7 mouse cellular contexts compared by ENCODE assay signal in genomic region chr5:3595693-3596398, GRCm38 (mm10). TPM values are rescaled to one million over a fixed set of nuclear protein-coding genes. Genes with fewer than 3 reads are reported as not detected.
DNase-seq lines count a peak whose midpoint lies in the region; ATAC-seq lines count a peak whose summit lies in the region.

TSS of gene Pex1 (plus strand) at chr5:3596066.

- no peaks in the 10 kb centered on the region; the same call in 1 of the 2 replicates for H3K36me3 ChIP-seq in intestine, embryonic 16.5 days (ENCODE audit: control insufficient read depth, insufficient read depth, low read length)
- H3K36me3 ChIP-seq in midbrain, embryonic 11.5 days (ENCODE audit: control insufficient read depth, insufficient read depth, low read length): no peaks in the 10 kb centered on the region

- peak within 1 kb of the TSS; percentile 68 for H3K4me3 ChIP-seq in intestine, embryonic 16.5 days (ENCODE audit: low read length)
- peak within 1 kb of the TSS; percentile 83 for H3K4me3 ChIP-seq in midbrain, embryonic 11.5 days (ENCODE audit: low read depth, low read length)

- no peaks in the 10 kb centered on the region for H3K27me3 ChIP-seq in intestine, embryonic 16.5 days (replicated peaks; ENCODE audit: control insufficient read depth, insufficient read depth, low read length)
- H3K27me3 ChIP-seq in midbrain, embryonic 11.5 days (ENCODE audit: control insufficient read depth, insufficient read depth, low read length): no peaks in the 10 kb centered on the region

- peak; percentile 98 for ATAC-seq in intestine, embryonic 16.5 days
- ATAC-seq in midbrain, embryonic 11.5 days (ENCODE audit: low FRiP score): peak; percentile 98

- no peaks in the 10 kb centered on the region for H3K9me3 ChIP-seq in intestine, embryonic 16.5 days (ENCODE audit: control insufficient read depth, low read length)
- no peaks in the 10 kb centered on the region for H3K9me3 ChIP-seq in midbrain, embryonic 11.5 days (ENCODE audit: control insufficient read depth, low read length)

- peak; percentile 95 for DNase-seq in adrenal gland, adult 8-10 months
- DNase-seq in embryo, embryonic 9.5 days (ENCODE audit: extremely low spot score): peak; percentile 96
- DNase-seq in gastrocnemius, postnatal 4 days (ENCODE audit: low spot score in 2 of 2): peak; percentile 87 to 93
- peak; percentile 93 to 96 for DNase-seq in left cerebral cortex, postnatal 36 days (ENCODE audit: low spot score in 2 of 2)
- DNase-seq in midbrain, embryonic 11.5 days (ENCODE audit: low spot score, missing footprints): peak; percentile 98
- peak; percentile 92 for DNase-seq in skeletal muscle tissue, adult 2 months (ENCODE audit: low read depth, low spot score)

- H3K27ac ChIP-seq in intestine, embryonic 16.5 days (ENCODE audit: low read length): peak within 1 kb of the TSS; percentile 67
- H3K27ac ChIP-seq in midbrain, embryonic 11.5 days (ENCODE audit: low read depth, low read length): no peak within 1 kb of the TSS

- peak within 1 kb of the TSS; percentile 82 for H3K9ac ChIP-seq in intestine, embryonic 16.5 days (ENCODE audit: low read depth, low read length)
- peak within 1 kb of the TSS; percentile 77 for H3K9ac ChIP-seq in midbrain, embryonic 11.5 days (ENCODE audit: low read length)

- intact Hi-C loops in left cerebral cortex, postnatal 36 days (cut with DNase I): no loop called here

- WGBS in intestine, embryonic 16.5 days: under 1% methylated on average over 50 of the region's 50 CpGs
- under 1% methylated on average over 50 of the region's 50 CpGs for WGBS in midbrain, embryonic 11.5 days

- peak within 1 kb of the TSS; percentile 92 for H3K4me2 ChIP-seq in intestine, embryonic 16.5 days (ENCODE audit: low read depth, low read length)
- peak within 1 kb of the TSS; percentile 74 for H3K4me2 ChIP-seq in midbrain, embryonic 11.5 days

- peaks cover 12% of the 10 kb centered on the region for H3K4me1 ChIP-seq in intestine, embryonic 16.5 days (ENCODE audit: control insufficient read depth, insufficient read depth, low read length)
- peaks cover 11% of the 10 kb centered on the region for H3K4me1 ChIP-seq in midbrain, embryonic 11.5 days (ENCODE audit: control insufficient read depth, insufficient read depth, low read length)

RNA-seq across cellular contexts. Expression of gene Pex1, which starts in this region (rescaled TPM):
- total RNA-seq in adrenal gland, adult 8-10 months (2022): 10 to 100 TPM; 29.4 to 42.8 (median 31.9) TPM
- 10 to 100 TPM; 10.4 to 11.6 TPM for total RNA-seq in gastrocnemius, postnatal 4 days (2021)
- polyA plus RNA-seq in intestine, embryonic 16.5 days (2015; fragmentation: Nextera tagmentation; extraction: Ambion mirVana): 17.0 and 18.9 TPM in 2 replicates
- 10 to 100 TPM; 22.3 to 34.6 TPM for total RNA-seq in left cerebral cortex, postnatal 36 days (2021)
- polyA plus RNA-seq in midbrain, embryonic 11.5 days (2014; fragmentation: Nextera tagmentation; extraction: Ambion mirVana): 13.3 and 13.6 TPM in 2 replicates
